21 mouse cellular contexts compared by ENCODE assay signal in genomic region chr13:93757514-93757913, GRCm38 (mm10).
"Had no signal": no experiment of that assay in that cellular context is flagged by ENCODE, and none has a peak within 500 bp of the region (broad histone marks: within the 10 kb centered on the region; RNA-seq: fewer than 3 reads in every experiment).

No protein-coding gene starts in this region.

- H3K27ac ChIP-seq: liver, embryonic 12.5 days; liver, embryonic 14.5 days; lung, embryonic 15.5 days; neural tube, embryonic 13.5 days; neural tube, embryonic 15.5 days had no signal

- H3K36me3 ChIP-seq: liver, embryonic 12.5 days; lung, embryonic 15.5 days; midbrain, embryonic 15.5 days; neural tube, embryonic 13.5 days; neural tube, embryonic 15.5 days had no signal

- ATAC-seq: liver, embryonic 12.5 days; lung, postnatal 0 days; midbrain, embryonic 15.5 days had no signal

- H3K4me2 ChIP-seq: liver, embryonic 12.5 days; lung, embryonic 15.5 days; midbrain, embryonic 11.5 days; midbrain, embryonic 15.5 days; neural tube, embryonic 13.5 days; neural tube, embryonic 15.5 days had no signal

- H3K4me3 ChIP-seq: liver, embryonic 12.5 days; lung, embryonic 15.5 days; megakaryocyte, embryonic 14.5 days; midbrain, embryonic 15.5 days; myocyte; neural tube, embryonic 13.5 days; neural tube, embryonic 15.5 days had no signal

- DNase-seq: lung, adult 2 months; lung, postnatal 14 days; lung, postnatal 36 days; retina, postnatal 1 day; right cerebral cortex, adult 18-20 months; right cerebral cortex, postnatal 25 days; right cerebral cortex, postnatal 4 days; spleen, adult 18-20 months; thymus, adult 18-20 months; thymus, postnatal 14 days; thymus, postnatal 36 days had no signal

- H3K27me3 ChIP-seq: liver, embryonic 12.5 days; lung, embryonic 15.5 days; midbrain, embryonic 15.5 days; neural tube, embryonic 13.5 days; neural tube, embryonic 15.5 days had no signal

- H3K9ac ChIP-seq: liver, embryonic 12.5 days; liver, embryonic 14.5 days; lung, embryonic 15.5 days; midbrain, embryonic 15.5 days; neural tube, embryonic 13.5 days; neural tube, embryonic 15.5 days had no signal

- H3K9me3 ChIP-seq: liver, embryonic 12.5 days; lung, embryonic 15.5 days; megakaryocyte, embryonic 14.5 days; midbrain, embryonic 15.5 days; neural tube, embryonic 13.5 days; neural tube, embryonic 15.5 days had no signal

- H3K4me1 ChIP-seq: lung, embryonic 15.5 days had no signal
